Mouse (Mus musculus) adrenal gland, postnatal 36 days (tissue): ENCODE measurements around the gene Sbp. TPM values are rescaled to one million over a fixed set of nuclear protein-coding genes. Genes with fewer than 3 reads are reported as not detected.

Experiments used
- DNase-seq, 2 experiments: peaks; one replicate each; pipeline ENCODE4 v3.0.0; 2021; ENCODE audit warnings: mixed read lengths in 1 of 2
- total RNA-seq, 2 experiments: library from RNA; stranded (reverse); gene quantifications; 2 replicates each; pipeline ENCODE4 v1.2.3; 2021

The Sbp gene
- total RNA-seq, 2 experiments from 2014 or later: not detected

GRCm38 (mm10) chr17:23992789-23993553, 51.5 kb downstream of the Sbp start:
- DNase-seq: no peak

- peak; percentile 94 to 95 for DNase-seq
Measured at GRCm38 (mm10) chr17:23993559-23994428, 52.3 kb downstream of the Sbp start.

- DNase-seq: no peak
Measured at GRCm38 (mm10) chr17:23994667-23995066, 53.2 kb downstream of the Sbp start.

Other genes starting within 250 kb of the Sbp start
- 10 to 100 TPM in 1 of 2 experiments, 1 to 10 TPM in 1; 7.7 to 23.0 TPM for gene 1520401A03Rik, start 218.9 kb upstream of the Sbp start, total RNA-seq
- gene Pkmyt1, start 215.3 kb upstream of the Sbp start, total RNA-seq: 1 to 10 TPM; 4.0 to 5.6 TPM
- gene Paqr4, start 200.8 kb upstream of the Sbp start, total RNA-seq: 10 to 100 TPM in 1 of 2 experiments, 1 to 10 TPM in 1; 9.9 to 13.9 TPM
- gene Kremen2, start 195.8 kb upstream of the Sbp start, total RNA-seq: not detected
- gene Flywch1, start 170.1 kb upstream of the Sbp start, total RNA-seq: 10 to 100 TPM; 60.2 to 61.4 TPM
- 1 to 10 TPM; 6.9 to 8.8 TPM for gene Flywch2, start 155.6 kb upstream of the Sbp start, total RNA-seq
- gene Srrm2, start 151.1 kb upstream of the Sbp start, total RNA-seq: 100 to 1,000 TPM; 435 to 589 TPM
- 100 to 1,000 TPM; 400 to 416 TPM for gene Elob, start 112.5 kb upstream of the Sbp start, total RNA-seq
- not detected for gene Prss33, start 105.6 kb upstream of the Sbp start, total RNA-seq
- not detected for gene Prss32, start 97.8 kb upstream of the Sbp start, total RNA-seq
- gene Prss41, start 97.5 kb upstream of the Sbp start, total RNA-seq: under 1 TPM; 0.36 to 0.89 TPM
- gene Prss21, start 73.6 kb upstream of the Sbp start, total RNA-seq: not detected
- gene Dcpp1, start 60.8 kb upstream of the Sbp start, total RNA-seq: not detected
- not detected for gene Dcpp2, start 60.8 kb upstream of the Sbp start, total RNA-seq
- gene Dcpp3, start 24.2 kb upstream of the Sbp start, total RNA-seq: not detected
- gene Sbpl, start 13.6 kb downstream of the Sbp start, total RNA-seq: not detected
- under 1 TPM; 0.23 to 0.33 TPM for gene Prss30, start 38.9 kb downstream of the Sbp start, total RNA-seq
- gene Prss22, start 56.4 kb downstream of the Sbp start, total RNA-seq: not detected
- under 1 TPM; 0.40 to 0.43 TPM for gene Prss27, start 96.5 kb downstream of the Sbp start, total RNA-seq
- gene Kctd5, start 131.8 kb downstream of the Sbp start, total RNA-seq: 10 to 100 TPM; 16.2 to 19.4 TPM
- gene Pdpk1, start 209.3 kb downstream of the Sbp start, total RNA-seq: 10 to 100 TPM; 55.5 to 59.7 TPM
- gene Amdhd2, start 222.1 kb downstream of the Sbp start, total RNA-seq: 10 to 100 TPM; 29.6 to 41.4 TPM
- gene Atp6v0c, start 228.0 kb downstream of the Sbp start, total RNA-seq: 100 to 1,000 TPM; 434 to 448 TPM